Mouse (Mus musculus) lung, postnatal 0 days (tissue): ENCODE measurements around the gene Rbbp9. TPM values are rescaled to one million over a fixed set of nuclear protein-coding genes. Genes with fewer than 3 reads are reported as not detected.

Source experiments
- ATAC-seq: fragments of 200-750 bp; cut with Nextera tagmentation; 2 replicates; pipeline ENCODE4 v1.8.0; 2017; ENCODE audit warnings: moderate library complexity
- DNase-seq: peaks from one replicate; pipeline ENCODE4 v3.0.0-alpha.2; 2016; ENCODE audit warnings: low spot score
- H3K27ac ChIP-seq: fragments of 300-500 bp; sonication (generic); 2 replicates; pipeline ENCODE4 v1.5.1; 2014; ENCODE audit warnings: antibody characterized with exemption, mild to moderate bottlenecking, low read length, mixed read lengths
- H3K27me3 ChIP-seq: fragments of 300-500 bp; sonication (generic); replicated peaks from 2 replicates; pipeline ENCODE4 v1.6.1; 2014; ENCODE audit warnings: low read length, mixed read lengths; ENCODE audit not compliant: insufficient read depth
- H3K36me3 ChIP-seq: fragments of 300-500 bp; sonication (generic); 2 replicates; pipeline ENCODE4 v1.6.1; 2014; ENCODE audit warnings: low read length, mixed read lengths; ENCODE audit not compliant: insufficient read depth
- H3K4me1 ChIP-seq: fragments of 300-500 bp; sonication (generic); 2 replicates; pipeline ENCODE4 v1.6.1; 2014; ENCODE audit warnings: antibody characterized with exemption, low read depth, low read length, mixed read lengths; ENCODE audit not compliant: insufficient read depth
- H3K4me2 ChIP-seq: fragments of 300-500 bp; sonication (generic); replicated peaks from 2 replicates; pipeline ENCODE4 v1.6.1; 2014; ENCODE audit warnings: low read depth, mild to moderate bottlenecking, low read length, moderate library complexity, mixed read lengths
- H3K4me3 ChIP-seq: fragments of 300-500 bp; sonication (generic); 2 replicates; pipeline ENCODE4 v1.5.1; 2014; ENCODE audit warnings: low read depth, low read length
- H3K9ac ChIP-seq: fragments of 300-500 bp; sonication (generic); replicated peaks from 2 replicates; pipeline ENCODE4 v1.6.1; 2014; ENCODE audit warnings: low read depth, mild to moderate bottlenecking
- H3K9me3 ChIP-seq: fragments of 300-500 bp; sonication (generic); 2 replicates; pipeline ENCODE4 v1.6.1; 2016; ENCODE audit warnings: low read length, mixed read lengths
- CTCF ChIP-seq: IDR thresholded peaks from 2 replicates; pipeline ENCODE4 v1.5.1; 2016; ENCODE audit warnings: antibody characterized with exemption, mild to moderate bottlenecking
- EP300 ChIP-seq: IDR thresholded peaks from 2 replicates; pipeline ENCODE4 v1.6.1; 2016; ENCODE audit warnings: antibody characterized with exemption, mild to moderate bottlenecking, control low read depth
- WGBS: fragments of 180-500 bp; shearing (Covaris S2); extraction: QIAGEN DNeasy Blood & Tissue Kit; methylation state at CpG from one replicate; pipeline ENCODE4 v1.1.7; 2014; 5-methylcytosine and 5-hydroxymethylcytosine counted together
- polyA plus RNA-seq: library from polyadenylated mRNA; unstranded; fragments of >200 nt; fragmentation: Nextera tagmentation; extraction: Ambion mirVana; gene quantifications from 2 replicates; pipeline ENCODE4 v1.2.1, GENCODE M21; 2015

Rbbp9 gene
- polyA plus RNA-seq, 1 experiment from 2014 or later, result 42.3 TPM

DNA sequence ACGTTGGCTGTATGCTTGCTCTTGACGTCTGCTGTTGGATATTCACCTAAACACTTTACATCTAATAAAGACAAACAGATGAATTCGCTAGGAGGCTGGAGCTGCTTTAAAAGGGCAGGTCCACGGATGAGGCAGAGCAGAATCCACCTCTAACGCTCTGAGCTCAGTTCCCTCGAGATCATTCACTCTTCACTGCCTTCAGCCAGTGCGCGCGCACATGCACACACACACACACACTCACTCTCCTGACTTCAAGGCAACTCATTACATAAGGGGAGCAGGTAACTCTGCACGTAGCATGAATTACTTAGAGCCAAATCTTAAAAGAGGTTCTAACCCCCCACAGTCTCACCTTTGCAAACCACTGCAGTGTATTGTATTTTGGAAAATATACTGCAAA, 24.8 kb downstream of the Rbbp9 start:
- ATAC-seq, result no peak
- Histone ChIP-seq H3K36me3 (no peaks in the 10 kb centered on the region), H3K9me3 (no peaks in the 10 kb centered on the region), H3K9ac (no peak overlapping the region), H3K27ac (no peak overlapping the region), H3K27me3 (no peaks in the 10 kb centered on the region), H3K4me3 (no peak overlapping the region), H3K4me2 (no peak overlapping the region), H3K4me1 (no peaks in the 10 kb centered on the region)
- no peak for DNase-seq
- 58% methylated on average over 10 of the region's 10 CpGs for WGBS
- TF ChIP-seq EP300 (no peak), CTCF (no peak)

GRCm38 (mm10) chr2:144519772-144520171, 30.9 kb downstream of the Rbbp9 start:
- Histone ChIP-seq H3K4me1 (no peaks in the 10 kb centered on the region), H3K9ac (no peak overlapping the region), H3K27ac (no peak overlapping the region), H3K36me3 (no peaks in the 10 kb centered on the region), H3K4me3 (no peak overlapping the region), H3K27me3 (no peaks in the 10 kb centered on the region), H3K4me2 (no peak overlapping the region), H3K9me3 (no peaks in the 10 kb centered on the region)
- ATAC-seq (no peak), DNase-seq (no peak)
- TF ChIP-seq EP300 (no peak), CTCF (no peak)
- WGBS, result 70% methylated on average over 3 of the region's 3 CpGs

DNA sequence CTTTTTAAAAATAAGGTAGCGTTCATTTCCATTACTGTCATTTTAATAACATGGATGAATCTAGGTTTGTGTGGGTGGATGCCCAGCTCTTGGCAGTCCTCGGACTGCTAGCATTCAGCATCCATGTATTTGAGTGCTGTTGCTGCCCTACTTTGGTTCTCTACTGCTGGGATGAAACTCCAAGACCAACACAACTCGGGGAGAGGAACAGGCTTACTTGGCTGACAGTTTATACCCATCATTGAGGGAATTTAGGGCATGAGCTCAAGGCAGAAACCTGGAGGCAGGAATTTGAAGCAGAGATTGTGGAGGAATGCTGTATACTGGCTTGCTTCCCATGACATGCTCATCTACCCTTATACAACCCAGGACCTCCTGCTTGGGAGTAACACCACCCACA, 36.0 kb downstream of the Rbbp9 start:
- no peak for TF ChIP-seq CTCF
- no peak for TF ChIP-seq EP300
- DNase-seq (no peak), ATAC-seq (no peak)
- Histone ChIP-seq H3K9me3 (no peaks in the 10 kb centered on the region), H3K4me3 (no peak overlapping the region), H3K4me2 (no peak overlapping the region), H3K36me3 (no peaks in the 10 kb centered on the region), H3K9ac (no peak overlapping the region), H3K27ac (no peak overlapping the region), H3K27me3 (no peaks in the 10 kb centered on the region), H3K4me1 (no peaks in the 10 kb centered on the region)
- WGBS, result 72% methylated on average over 3 of the region's 3 CpGs

GRCm38 (mm10) chr2:144502134-144502533, 48.5 kb downstream of the Rbbp9 start:
- no peaks in the 10 kb centered on the region for H3K4me1 ChIP-seq
- no peaks in the 10 kb centered on the region for H3K36me3 ChIP-seq
- H3K9ac ChIP-seq, result no peak overlapping the region
- WGBS, result 76% methylated on average over 6 of the region's 6 CpGs
- ATAC-seq, result no peak
- H3K27ac ChIP-seq, result no peak overlapping the region
- no peak for TF ChIP-seq CTCF
- no peak for TF ChIP-seq EP300
- H3K9me3 ChIP-seq, result no peaks in the 10 kb centered on the region
- no peaks in the 10 kb centered on the region for H3K27me3 ChIP-seq
- no peak overlapping the region for H3K4me3 ChIP-seq
- H3K4me2 ChIP-seq, result no peak overlapping the region
- no peak for DNase-seq

Other genes starting within 250 kb of the Rbbp9 start
- 3.9 and 4.0 TPM in 2 replicates for gene Ovol2, start 218.7 kb downstream of the Rbbp9 start, polyA plus RNA-seq
- gene Kat14, start 181.9 kb downstream of the Rbbp9 start, polyA plus RNA-seq, result 19.1 and 21.9 TPM in 2 replicates
- gene Pet117, start 181.9 kb downstream of the Rbbp9 start, polyA plus RNA-seq, result 1.6 and 2.5 TPM in 2 replicates
- gene Dzank1, start 23.5 kb downstream of the Rbbp9 start, polyA plus RNA-seq, result 1.2 and 1.4 TPM in 2 replicates
- gene Polr3f, start 23.2 kb downstream of the Rbbp9 start, polyA plus RNA-seq, result 11.5 and 11.9 TPM in 2 replicates
- gene Sec23b, start 5.4 kb upstream of the Rbbp9 start, polyA plus RNA-seq, result 62.4 and 64.3 TPM in 2 replicates
- 38.6 and 41.7 TPM in 2 replicates for gene Smim26, start 43.2 kb upstream of the Rbbp9 start, polyA plus RNA-seq
- gene Dtd1, start 49.0 kb upstream of the Rbbp9 start, polyA plus RNA-seq, result 29.3 and 31.4 TPM in 2 replicates